Mouse (Mus musculus) lung, adult 2 months (tissue): Measurements from ENCODE around the gene Gimap7.

ENCODE experiments used
- CTCF ChIP-seq: fragments of 200-500 bp; IDR thresholded peaks from 2 replicates; pipeline ENCODE4 v1.5.1; 2011; ENCODE audit warnings: mild to moderate bottlenecking, low read length, control low read depth; ENCODE audit not compliant: insufficient read depth
- POLR2A ChIP-seq: fragments of 200-500 bp; IDR thresholded peaks from 2 replicates; pipeline ENCODE4 v1.6.1; 2011; ENCODE audit warnings: low read depth, mild to moderate bottlenecking, control low read depth, low read length, borderline replicate concordance; ENCODE audit errors: extremely low read depth

- TF ChIP-seq POLR2A, result no peak
- TF ChIP-seq CTCF, result no peak
These were observed at the start of gene Gimap7, which contains the start of gene Gm28053 for GRCm38 (mm10) chr6:48718455-48718854.
